Mouse (Mus musculus) megakaryocyte, embryonic 14.5 days (primary cell): ENCODE measurements around the gene Trmt61a. TPM values are rescaled to one million over a fixed set of nuclear protein-coding genes. Genes with fewer than 3 reads are reported as not detected.
A peak's percentile ranks its signal among the peaks of the same experiment; 100 is the strongest.
"Not testable (repeated sequence)": the region's sequence is repeated elsewhere in the genome, so short reads cannot be mapped to it uniquely, and the experiment has no call there.

Experiments used
- H3K27me3 ChIP-seq: replicated peaks from 2 replicates; pipeline ENCODE3; 2012; ENCODE audit warnings: inconsistent platforms
- H3K36me3 ChIP-seq: replicated peaks from 2 replicates; pipeline ENCODE3; 2012; ENCODE audit warnings: low read length, inconsistent platforms, mixed read lengths
- H3K4me1 ChIP-seq: 2 replicates; pipeline ENCODE4 v1.6.1; 2012; ENCODE audit warnings: inconsistent platforms
- H3K4me3 ChIP-seq: replicated peaks from 2 replicates; pipeline ENCODE3; 2012; ENCODE audit warnings: moderate library complexity, mild to moderate bottlenecking, inconsistent platforms
- H3K9me3 ChIP-seq: 2 replicates; pipeline ENCODE4 v1.6.1; 2012; ENCODE audit warnings: inconsistent platforms
- FLI1 ChIP-seq: IDR thresholded peaks from 2 replicates; pipeline ENCODE4 v1.6.1; 2012; ENCODE audit warnings: low read length, inconsistent platforms, mixed read lengths
- GATA1 ChIP-seq: IDR thresholded peaks from 3 replicates; pipeline ENCODE4 v1.6.1; 2012; ENCODE audit warnings: mixed read lengths, low read length, inconsistent platforms, borderline replicate concordance
- polyA plus RNA-seq: library from polyadenylated mRNA; stranded (reverse); fragments of >175 nt; gene quantifications from 2 replicates; pipeline ENCODE4 v1.2.3, GENCODE M21; 2012; ENCODE audit warnings: low replicate concordance; ENCODE audit not compliant: insufficient read depth

Gene Trmt61a
- 9.9 and 10.0 TPM in 2 replicates for polyA plus RNA-seq

DNA sequence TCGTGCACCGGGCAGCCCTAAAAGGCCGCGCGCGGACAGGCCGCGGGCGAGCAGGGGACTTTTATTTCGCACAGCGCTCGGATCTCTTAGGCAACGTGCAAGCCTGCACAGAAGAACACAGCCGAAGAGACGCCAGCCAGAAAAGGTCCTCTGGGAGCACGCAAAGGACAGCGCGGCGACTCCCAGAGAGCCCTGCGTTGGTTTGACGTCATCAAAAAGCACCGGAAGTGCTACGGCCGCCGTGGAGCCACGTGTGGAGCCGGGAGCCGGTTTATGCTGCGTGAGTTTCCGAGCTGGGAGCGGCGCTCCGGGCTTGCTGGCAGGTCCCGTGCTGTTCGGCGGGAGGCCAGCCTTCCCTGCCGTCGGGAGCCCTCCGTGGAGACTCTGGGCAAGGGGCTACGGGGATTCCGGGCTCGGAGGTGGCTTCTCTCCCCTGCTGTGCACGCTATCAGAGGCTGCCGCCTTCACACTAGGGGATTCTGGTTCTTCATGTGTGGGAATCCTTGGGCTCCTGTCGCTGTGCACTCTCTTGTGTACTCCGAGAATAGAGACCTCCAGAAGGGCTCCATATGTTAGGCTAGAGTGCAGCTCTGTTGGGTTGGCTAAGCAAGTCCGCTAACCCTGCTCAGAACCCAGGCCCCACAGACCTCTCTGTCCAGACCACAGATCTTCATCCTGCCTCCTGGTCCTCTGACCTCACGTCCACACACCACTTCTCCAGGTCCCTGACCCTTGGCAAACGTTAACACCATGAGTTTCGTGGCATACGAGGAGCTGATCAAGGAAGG is at the start of gene Trmt61a:
Gene Trmt61a (plus strand): TSS at position 224 of the 788 bp plus-strand sequence.
- H3K36me3 ChIP-seq = peaks cover 34% of the 10 kb centered on the region
- TF ChIP-seq GATA1 (no peak), FLI1 (no peak)
- peak within 1 kb of the TSS; percentile 94 for H3K4me3 ChIP-seq
- H3K27me3 ChIP-seq = peaks cover 16% of the 10 kb centered on the region
- H3K9me3 ChIP-seq = no peaks in the 10 kb centered on the region
- peaks cover 70% of the 10 kb centered on the region for H3K4me1 ChIP-seq

DNA sequence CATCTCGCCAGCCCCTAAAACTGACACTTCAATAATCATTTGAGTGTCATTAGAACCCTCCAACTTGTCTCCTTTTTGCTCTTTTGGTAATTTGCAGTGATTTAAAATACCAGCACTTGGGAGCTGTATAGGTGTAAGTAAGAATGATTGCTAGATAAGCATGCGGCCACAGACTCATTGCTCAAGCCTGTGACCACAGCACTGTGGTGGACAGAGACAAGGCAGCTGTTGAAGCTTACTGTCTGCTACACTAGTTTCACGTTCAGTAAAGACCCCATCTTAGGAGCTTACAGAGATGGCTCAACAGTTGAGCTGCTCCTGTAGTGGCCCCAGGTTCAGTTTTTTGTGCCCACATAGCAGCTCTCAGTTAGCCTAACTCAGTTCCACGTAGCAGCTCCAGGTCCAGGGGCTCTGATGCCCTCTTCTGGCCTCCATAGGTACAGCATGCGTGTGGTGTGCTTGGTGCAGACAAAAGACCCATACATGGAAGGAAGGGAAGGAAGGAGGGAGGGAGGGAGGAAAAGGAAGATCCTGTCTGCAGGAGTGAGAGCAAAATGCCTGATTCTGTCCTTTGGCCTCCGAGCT is 29.8 kb upstream of the Trmt61a start:
- H3K4me1 ChIP-seq = peaks cover 26% of the 10 kb centered on the region
- no peak overlapping the region for H3K4me3 ChIP-seq
- TF ChIP-seq FLI1 (no peak), GATA1 (no peak)
- H3K9me3 ChIP-seq = no peaks in the 10 kb centered on the region
- H3K27me3 ChIP-seq = no peaks in the 10 kb centered on the region
- H3K36me3 ChIP-seq = peaks cover 93% of the 10 kb centered on the region

DNA sequence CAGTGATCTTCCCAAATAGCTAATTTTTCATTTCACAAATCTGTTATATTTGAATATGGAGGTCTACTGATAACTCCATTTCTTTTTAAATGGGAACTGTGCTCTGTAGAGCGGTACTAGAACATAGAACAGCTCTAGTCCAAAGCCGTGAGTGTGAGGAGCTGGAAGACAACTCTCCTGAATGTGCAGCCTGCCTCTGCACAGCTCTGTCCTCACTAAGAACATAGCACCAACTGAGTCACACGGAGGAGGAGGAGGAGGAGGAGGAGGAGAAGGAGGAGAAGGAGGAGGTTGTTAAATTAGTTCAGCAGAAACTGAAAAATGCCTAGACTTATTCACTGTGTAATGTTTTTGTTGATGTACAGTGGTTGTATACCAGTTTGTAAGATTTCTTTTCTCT is 25.0 kb upstream of the Trmt61a start:
- no peak overlapping the region for H3K4me3 ChIP-seq
- TF ChIP-seq FLI1 (no peak), GATA1 (no peak)
- peaks cover 35% of the 10 kb centered on the region for H3K4me1 ChIP-seq
- peaks cover 93% of the 10 kb centered on the region for H3K36me3 ChIP-seq
- no peaks in the 10 kb centered on the region for H3K9me3 ChIP-seq
- H3K27me3 ChIP-seq = no peaks in the 10 kb centered on the region

DNA sequence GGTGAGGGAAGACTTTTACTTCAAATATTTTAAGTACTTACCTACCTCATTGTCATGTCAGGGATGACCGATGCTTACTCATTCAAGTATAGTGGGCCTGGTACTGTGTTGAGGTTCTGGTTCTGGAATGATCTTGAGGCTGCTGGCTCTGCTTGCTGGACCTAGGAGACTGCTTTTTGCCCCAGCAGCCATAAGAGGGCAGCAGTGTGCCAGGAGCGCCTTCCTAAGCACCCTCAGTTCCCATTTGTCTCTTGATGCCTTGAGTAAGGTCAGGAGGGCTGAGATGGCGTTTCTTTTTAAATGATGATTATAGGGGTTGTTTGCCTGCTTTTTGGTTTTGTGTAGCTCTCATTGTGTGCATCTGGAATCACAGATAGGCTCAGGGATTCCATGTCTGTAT is 24.5 kb upstream of the Trmt61a start:
- Histone ChIP-seq H3K9me3 (no peaks in the 10 kb centered on the region), H3K36me3 (peaks cover 90% of the 10 kb centered on the region), H3K4me1 (peaks cover 31% of the 10 kb centered on the region), H3K27me3 (no peaks in the 10 kb centered on the region), H3K4me3 (no peak overlapping the region)
- no peak for TF ChIP-seq GATA1
- TF ChIP-seq FLI1 = no peak

GRCm38 (mm10) chr12:111655695-111656094 is 22.2 kb upstream of the Trmt61a start:
- Histone ChIP-seq H3K36me3 (peaks cover 85% of the 10 kb centered on the region), H3K27me3 (no peaks in the 10 kb centered on the region), H3K4me1 (peaks cover 29% of the 10 kb centered on the region), H3K9me3 (no peaks in the 10 kb centered on the region), H3K4me3 (no peak overlapping the region)
- no peak for TF ChIP-seq GATA1

- H3K27me3 ChIP-seq = no peaks in the 10 kb centered on the region
- H3K4me3 ChIP-seq = no peak overlapping the region
- H3K4me1 ChIP-seq = peaks cover 18% of the 10 kb centered on the region
- no peaks in the 10 kb centered on the region for H3K9me3 ChIP-seq
- TF ChIP-seq GATA1 = no peak
- TF ChIP-seq FLI1 = no peak
- peaks cover 64% of the 10 kb centered on the region for H3K36me3 ChIP-seq
These were observed 18.6 kb upstream of the Trmt61a start for GRCm38 (mm10) chr12:111659331-111659730.

- Histone ChIP-seq H3K4me3 (no peak overlapping the region), H3K36me3 (peaks cover 56% of the 10 kb centered on the region), H3K27me3 (no peaks in the 10 kb centered on the region), H3K9me3 (no peaks in the 10 kb centered on the region), H3K4me1 (peaks cover 31% of the 10 kb centered on the region)
- TF ChIP-seq FLI1 (no peak), GATA1 (no peak)
These were observed 17.3 kb upstream of the Trmt61a start for GRCm38 (mm10) chr12:111660628-111661027.

- H3K4me3 ChIP-seq, H3K9me3 ChIP-seq, H3K27me3 ChIP-seq: not testable (repeated sequence)
- Histone ChIP-seq H3K4me1 (peaks cover 40% of the 10 kb centered on the region), H3K36me3 (peaks cover 46% of the 10 kb centered on the region)
These were observed 16.4 kb upstream of the Trmt61a start for GRCm38 (mm10) chr12:111661554-111661953.

GRCm38 (mm10) chr12:111663228-111664143 is 14.4 kb upstream of the Trmt61a start:
- H3K9me3 ChIP-seq = no peaks in the 10 kb centered on the region
- H3K4me1 ChIP-seq = peaks cover 53% of the 10 kb centered on the region
- TF ChIP-seq GATA1 (peak; percentile 83; the same call in 2 of the 3 replicates), FLI1 (0 out of 2 replicates have a peak, but pooled peaks have one; percentile 25)
- H3K27me3 ChIP-seq = no peaks in the 10 kb centered on the region
- H3K36me3 ChIP-seq = peaks cover 31% of the 10 kb centered on the region
- peak overlapping the region; percentile 74 for H3K4me3 ChIP-seq
